Mouse (Mus musculus) forebrain, embryonic 16.5 days (tissue): Measurements from ENCODE around the gene Rab10. TPM values are rescaled to one million over a fixed set of nuclear protein-coding genes. Genes with fewer than 3 reads are reported as not detected.

Experiments used
- ATAC-seq: fragments of 200-750 bp; cut with Nextera tagmentation; 2 replicates; pipeline ENCODE4 v1.8.0; 2017; ENCODE audit warnings: mild to moderate bottlenecking, moderate library complexity
- H3K27ac ChIP-seq: fragments of 300-500 bp; sonication (generic); 2 replicates; pipeline ENCODE4 v1.5.1; 2014; ENCODE audit warnings: low read length, control low read depth
- H3K27me3 ChIP-seq: fragments of 300-500 bp; sonication (generic); replicated peaks from 2 replicates; pipeline ENCODE4 v1.6.1; 2014; ENCODE audit warnings: low read length; ENCODE audit not compliant: control insufficient read depth, insufficient read depth
- H3K36me3 ChIP-seq: fragments of 300-500 bp; sonication (generic); 2 replicates; pipeline ENCODE4 v1.6.1; 2014; ENCODE audit not compliant: control insufficient read depth, insufficient read depth
- H3K4me1 ChIP-seq: fragments of 300-500 bp; sonication (generic); replicated peaks from 2 replicates; pipeline ENCODE4 v1.6.1; 2014; ENCODE audit warnings: low read length; ENCODE audit not compliant: control insufficient read depth, insufficient read depth
- H3K4me2 ChIP-seq: fragments of 300-500 bp; sonication (generic); 2 replicates; pipeline ENCODE4 v1.6.1; 2014; ENCODE audit warnings: mild to moderate bottlenecking, low read length, control low read depth
- H3K4me3 ChIP-seq: fragments of 300-500 bp; sonication (generic); replicated peaks from 2 replicates; pipeline ENCODE4 v1.5.1; 2014; ENCODE audit warnings: mild to moderate bottlenecking, low read length, control low read depth
- H3K9ac ChIP-seq: fragments of 300-500 bp; sonication (generic); replicated peaks from 2 replicates; pipeline ENCODE4 v1.6.1; 2014; ENCODE audit warnings: low read depth, low read length, control low read depth
- H3K9me3 ChIP-seq: fragments of 300-500 bp; sonication (generic); 2 replicates; pipeline ENCODE4 v1.6.1; 2016; ENCODE audit warnings: low read length; ENCODE audit not compliant: control insufficient read depth
- WGBS: fragments of 180-500 bp; shearing (Covaris S2); extraction: QIAGEN DNeasy Blood & Tissue Kit; methylation state at CpG from one replicate; pipeline ENCODE4 v1.1.7; 2014; 5-methylcytosine and 5-hydroxymethylcytosine counted together
- polyA plus RNA-seq: library from polyadenylated mRNA; unstranded; fragments of >200 nt; fragmentation: Nextera tagmentation; extraction: Ambion mirVana; gene quantifications from 2 replicates; pipeline ENCODE4 v1.2.1, GENCODE M21; 2015

Rab10 gene
- polyA plus RNA-seq, 1 experiment from 2014 or later: 135 TPM

GRCm38 (mm10) chr12:3236163-3236641 lies 73.6 kb downstream of the Rab10 start:
- Histone ChIP-seq H3K4me3 (peak overlapping the region; percentile 48), H3K27me3 (no peaks in the 10 kb centered on the region), H3K27ac (peak overlapping the region; percentile 67), H3K9me3 (no peaks in the 10 kb centered on the region), H3K4me2 (peak overlapping the region; percentile 50), H3K36me3 (peaks cover 21% of the 10 kb centered on the region), H3K9ac (peak overlapping the region; percentile 43; the same call in 1 of the 2 replicates), H3K4me1 (peaks cover 4% of the 10 kb centered on the region; the same call in 1 of the 2 replicates)
- ATAC-seq: no peak
- WGBS: 53% methylated on average over 14 of the region's 14 CpGs

- Histone ChIP-seq H3K36me3 (peaks cover 21% of the 10 kb centered on the region), H3K27ac (peak overlapping the region; percentile 67), H3K9me3 (no peaks in the 10 kb centered on the region), H3K4me3 (peak overlapping the region; percentile 48), H3K4me2 (peak overlapping the region; percentile 50), H3K27me3 (no peaks in the 10 kb centered on the region), H3K4me1 (peaks cover 4% of the 10 kb centered on the region; the same call in 1 of the 2 replicates), H3K9ac (peak overlapping the region; percentile 43)
- peak; percentile 75 for ATAC-seq
- 12% methylated on average over 37 of the region's 39 CpGs for WGBS
Observed at GRCm38 (mm10) chr12:3235646-3236161, 74.1 kb downstream of the Rab10 start.

GRCm38 (mm10) chr12:3235124-3235631 lies 74.6 kb downstream of the Rab10 start:
- H3K4me1 ChIP-seq: peaks cover 4% of the 10 kb centered on the region; the same call in 1 of the 2 replicates
- ATAC-seq: peak; percentile 90
- peak overlapping the region; percentile 60 for H3K9ac ChIP-seq
- H3K4me2 ChIP-seq: peak overlapping the region; percentile 77
- H3K4me3 ChIP-seq: peak overlapping the region; percentile 48
- H3K27ac ChIP-seq: peak overlapping the region; percentile 67
- WGBS: 23% methylated on average over 33 of the region's 36 CpGs
- H3K27me3 ChIP-seq: no peaks in the 10 kb centered on the region
- H3K36me3 ChIP-seq: peaks cover 19% of the 10 kb centered on the region
- no peaks in the 10 kb centered on the region for H3K9me3 ChIP-seq

- Histone ChIP-seq H3K4me2 (no peak overlapping the region), H3K9ac (no peak overlapping the region), H3K27me3 (no peaks in the 10 kb centered on the region), H3K36me3 (peaks cover 14% of the 10 kb centered on the region), H3K27ac (no peak overlapping the region), H3K9me3 (no peaks in the 10 kb centered on the region), H3K4me3 (no peak overlapping the region), H3K4me1 (peaks cover 4% of the 10 kb centered on the region; the same call in 1 of the 2 replicates)
- 87% methylated on average over 1 of the region's 1 CpGs for WGBS
- no peak for ATAC-seq
Observed at GRCm38 (mm10) chr12:3234061-3234460, 75.7 kb downstream of the Rab10 start.

DNA sequence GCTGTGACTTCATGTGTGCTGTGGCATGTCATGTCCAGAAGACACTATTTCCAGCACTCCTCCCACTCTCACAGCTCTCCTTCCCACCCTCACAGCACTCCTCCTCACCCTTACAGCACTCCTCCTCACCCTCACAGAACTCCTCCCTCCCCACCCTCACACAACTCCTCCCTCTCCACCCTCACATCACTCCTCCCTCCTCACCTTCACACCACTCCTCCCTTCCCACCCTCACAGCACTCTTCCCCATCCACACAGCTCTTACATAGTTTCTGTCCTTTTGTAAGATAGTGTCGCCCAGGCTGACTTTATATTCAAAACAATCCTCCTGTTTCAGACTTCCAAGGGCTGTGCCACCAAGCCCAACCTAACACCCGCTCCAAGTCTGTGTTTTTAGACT lies 86.4 kb downstream of the Rab10 start:
- no peak overlapping the region for H3K9ac ChIP-seq
- H3K27me3 ChIP-seq: no peaks in the 10 kb centered on the region
- WGBS: 74% methylated on average over 2 of the region's 2 CpGs
- no peaks in the 10 kb centered on the region for H3K36me3 ChIP-seq
- no peaks in the 10 kb centered on the region for H3K4me1 ChIP-seq
- H3K4me2 ChIP-seq: no peak overlapping the region
- no peaks in the 10 kb centered on the region for H3K9me3 ChIP-seq
- no peak for ATAC-seq
- H3K4me3 ChIP-seq: no peak overlapping the region
- no peak overlapping the region for H3K27ac ChIP-seq

DNA sequence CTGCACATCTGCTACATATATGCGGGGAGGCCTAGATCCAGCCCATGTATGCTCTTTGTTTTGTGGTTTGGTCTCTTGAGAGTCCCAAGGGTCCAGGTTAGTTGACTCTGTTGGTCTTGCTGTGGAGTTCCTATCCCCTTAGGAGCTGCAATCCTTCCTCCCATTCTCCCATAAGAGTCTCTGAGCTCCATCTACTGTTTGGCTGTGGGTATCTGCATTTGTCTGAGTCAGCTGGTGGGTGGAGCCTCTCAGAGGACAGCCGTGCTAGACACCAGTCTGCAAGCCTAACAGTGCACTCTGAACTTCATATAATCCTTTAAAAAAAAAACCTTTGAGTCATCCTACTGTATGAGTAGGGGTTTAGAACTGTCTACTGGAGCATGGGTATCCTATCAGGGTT lies 99.6 kb downstream of the Rab10 start:
- Histone ChIP-seq H3K9me3 (no peaks in the 10 kb centered on the region), H3K36me3 (no peaks in the 10 kb centered on the region), H3K4me1 (no peaks in the 10 kb centered on the region), H3K27me3 (no peaks in the 10 kb centered on the region), H3K9ac (no peak overlapping the region), H3K4me3 (no peak overlapping the region), H3K4me2 (no peak overlapping the region), H3K27ac (no peak overlapping the region)
- 73% methylated on average over 2 of the region's 2 CpGs for WGBS
- no peak for ATAC-seq

GRCm38 (mm10) chr12:3209163-3209562 lies 100.6 kb downstream of the Rab10 start:
- H3K27ac ChIP-seq: no peak overlapping the region
- no peaks in the 10 kb centered on the region for H3K4me1 ChIP-seq
- H3K9ac ChIP-seq: no peak overlapping the region
- no peak overlapping the region for H3K4me3 ChIP-seq
- ATAC-seq: no peak
- no peak overlapping the region for H3K4me2 ChIP-seq
- H3K27me3 ChIP-seq: no peaks in the 10 kb centered on the region
- WGBS: 74% methylated on average over 1 of the region's 1 CpGs
- H3K9me3 ChIP-seq: no peaks in the 10 kb centered on the region
- no peaks in the 10 kb centered on the region for H3K36me3 ChIP-seq

Other genes starting within 250 kb of the Rab10 start
- 118 and 122 TPM in 2 replicates for gene Kif3c, start 55.2 kb upstream of the Rab10 start, polyA plus RNA-seq
- 13.2 and 15.7 TPM in 2 replicates for gene Asxl2, start 116.9 kb upstream of the Rab10 start, polyA plus RNA-seq